Mouse (Mus musculus) v-Abl transformed pro-B cells (cell line): ENCODE results near the gene Osbpl9.

Source experiments
- in situ Hi-C, 2 experiments: fragments of 400-800 bp; cut with MboI; formaldehyde crosslinking; loops; one replicate each; pipeline ENCODE4 v1.15.1; 2025; ENCODE audit not compliant: unreplicated experiment in 2 of 2

The Osbpl9 gene

GRCm38 (mm10) chr4:109056351-109056750 lies 145.7 kb downstream of the Osbpl9 start:
- in situ Hi-C loops = no loop called here

DNA sequence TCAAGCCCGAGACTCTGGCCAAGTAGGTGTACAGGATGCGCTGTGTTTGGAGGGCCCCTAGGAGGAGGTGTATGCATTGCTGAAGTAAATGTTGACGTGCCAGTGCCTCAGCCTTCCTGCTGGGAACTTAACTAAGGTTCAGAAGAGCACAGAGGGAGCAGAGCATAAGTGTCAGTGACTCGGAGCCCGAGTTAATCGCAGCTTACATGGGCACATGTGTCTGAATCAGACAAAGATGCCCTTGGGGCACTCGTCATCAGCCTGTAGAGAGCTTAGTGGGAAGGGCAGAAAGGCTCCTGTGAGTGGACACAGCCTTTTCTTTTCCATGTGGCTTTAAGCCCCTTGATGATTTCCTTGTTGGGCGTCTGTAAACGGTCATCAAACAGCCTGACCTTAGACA lies 148.1 kb downstream of the Osbpl9 start:
- in situ Hi-C loops = no loop called here

- in situ Hi-C loops = no loop called here
Observed at GRCm38 (mm10) chr4:109052282-109052681, 149.8 kb downstream of the Osbpl9 start.

DNA sequence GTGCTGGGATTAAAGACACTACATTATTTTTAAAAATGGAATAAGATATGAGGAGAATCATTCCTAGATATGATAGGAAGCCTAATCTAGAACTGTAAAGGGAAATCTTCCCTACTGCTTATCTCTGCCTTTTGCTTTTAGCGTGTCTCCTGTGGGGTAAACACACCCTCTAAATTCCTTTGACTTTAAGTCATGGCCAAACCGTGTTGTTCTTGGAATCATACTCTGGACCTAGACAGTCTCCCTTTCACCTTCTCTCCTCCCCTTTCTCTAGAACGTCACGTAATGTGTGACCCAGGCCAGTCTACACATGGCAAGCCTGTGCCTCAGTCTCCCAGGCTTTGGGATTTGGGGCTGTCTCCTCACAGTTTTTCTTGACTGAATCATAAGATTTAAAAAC lies 153.8 kb downstream of the Osbpl9 start:
- in situ Hi-C loops = no loop called here

GRCm38 (mm10) chr4:109043756-109044155 lies 158.3 kb downstream of the Osbpl9 start:
- in situ Hi-C loops = no loop called here

DNA sequence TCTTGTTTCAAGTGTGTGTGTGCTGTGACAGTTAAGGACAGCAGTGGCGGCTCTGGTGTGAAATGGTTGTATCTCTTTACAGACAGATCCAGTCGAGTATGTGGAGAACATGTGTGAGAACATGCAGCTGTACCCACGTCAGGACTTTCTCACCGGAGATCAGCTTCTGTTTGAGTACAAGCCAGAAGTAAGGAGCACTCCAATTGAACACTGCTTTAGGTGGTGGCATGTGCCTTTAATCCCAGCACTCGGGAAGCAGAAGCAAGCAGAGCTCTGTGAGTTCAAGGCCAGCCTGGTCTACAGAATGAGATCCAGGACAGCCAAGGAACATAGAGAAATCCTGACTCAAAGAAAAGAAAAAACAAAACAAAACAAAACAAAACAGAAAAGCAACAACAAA lies 158.8 kb downstream of the Osbpl9 start:
- in situ Hi-C loops = no loop called here

- in situ Hi-C loops = no loop called here
Observed at GRCm38 (mm10) chr4:109042739-109043138, 159.3 kb downstream of the Osbpl9 start.

- in situ Hi-C loops = loop anchor here (5.0 to 10.0 kb wide), 4 partner anchors 128 to 342 kb away; no protein-coding TSS in a partner anchor
Observed at GRCm38 (mm10) chr4:109036327-109036726, 165.7 kb downstream of the Osbpl9 start.

- in situ Hi-C loops = loop anchor here (10.0 kb wide), 2 partner anchors 135 to 335 kb away; no protein-coding TSS in a partner anchor
Observed at GRCm38 (mm10) chr4:109030266-109030665, 171.8 kb downstream of the Osbpl9 start.

DNA sequence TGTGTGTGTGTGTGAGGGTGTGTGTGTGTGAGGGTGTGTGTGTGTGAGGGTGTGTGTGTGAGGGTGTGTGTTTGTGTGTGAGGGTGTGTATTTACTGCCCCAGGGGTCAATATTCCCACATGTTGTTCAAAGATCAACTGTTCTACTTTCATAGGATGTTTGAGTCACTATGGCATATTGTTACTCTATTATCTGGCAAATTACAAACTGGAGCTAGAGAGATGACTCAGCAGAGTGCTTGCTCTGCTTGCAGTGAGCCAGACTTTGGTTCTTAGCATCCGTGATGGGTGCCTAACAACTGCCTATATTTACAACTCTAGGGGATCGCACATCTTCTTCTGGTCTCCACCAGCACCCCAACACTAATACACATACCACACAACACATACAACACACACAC lies 172.2 kb downstream of the Osbpl9 start:
- in situ Hi-C loops = loop anchor here (10.0 kb wide), 2 partner anchors 135 to 335 kb away; no protein-coding TSS in a partner anchor

DNA sequence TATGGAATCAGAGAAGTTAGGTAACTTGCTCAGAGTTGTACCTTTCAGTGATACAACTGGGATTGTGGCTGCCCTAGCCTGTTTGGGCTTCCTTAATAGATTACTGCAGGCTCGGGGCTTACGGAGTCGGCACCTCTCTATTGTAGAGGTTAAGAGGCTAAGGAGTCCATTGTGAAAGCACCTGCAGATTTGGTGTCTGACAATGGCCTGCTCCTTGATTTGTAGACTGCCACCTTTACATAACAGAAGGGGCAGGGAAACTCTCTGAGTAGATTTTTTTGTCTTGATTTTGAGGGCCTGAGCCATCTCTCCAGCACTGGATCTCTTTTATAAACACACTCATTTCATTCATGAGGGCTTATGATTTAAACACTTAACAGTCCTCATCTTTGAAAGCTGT lies 175.5 kb downstream of the Osbpl9 start:
- in situ Hi-C loops = no loop called here

GRCm38 (mm10) chr4:109025061-109025460 lies 177.0 kb downstream of the Osbpl9 start:
- in situ Hi-C loops = no loop called here

DNA sequence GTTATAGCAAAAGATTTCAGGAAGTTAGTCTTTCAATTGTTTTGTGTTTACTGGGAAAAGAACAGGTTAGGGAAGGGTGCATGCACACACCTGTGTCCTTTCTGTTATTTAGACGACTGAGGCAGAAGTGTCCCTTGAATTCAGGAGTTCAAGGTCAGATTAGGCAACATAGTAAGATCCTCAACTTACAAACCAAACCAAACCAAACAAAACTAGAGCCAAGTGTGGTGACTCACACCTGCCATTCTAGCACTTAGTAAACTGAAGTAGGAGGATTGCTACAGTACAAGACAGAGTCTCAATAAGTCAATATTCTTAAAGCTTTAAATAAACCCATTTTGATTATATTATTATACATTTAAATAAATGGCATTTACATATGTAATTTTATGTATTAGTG lies 180.1 kb downstream of the Osbpl9 start:
- in situ Hi-C loops = no loop called here

DNA sequence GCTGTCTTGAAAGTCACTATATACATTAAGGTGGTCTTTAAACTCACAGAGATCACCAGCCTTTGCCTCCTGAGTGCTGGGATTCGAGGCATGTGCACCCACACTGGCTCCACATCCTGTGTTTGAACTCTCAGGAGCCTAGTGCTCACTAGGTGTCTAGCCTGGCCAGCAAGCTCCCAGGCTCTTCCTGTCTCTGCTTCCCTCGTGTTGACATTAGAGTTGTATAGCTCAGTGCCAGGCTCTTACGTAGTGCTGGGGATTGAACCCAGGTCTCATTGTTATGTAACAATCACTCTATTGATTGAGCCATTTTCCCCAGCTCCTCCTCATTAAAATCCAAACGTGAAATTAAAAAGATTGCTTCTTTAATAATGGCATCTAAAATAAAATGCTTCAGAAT lies 182.8 kb downstream of the Osbpl9 start:
- in situ Hi-C loops = no loop called here

GRCm38 (mm10) chr4:109017441-109017840 lies 184.6 kb downstream of the Osbpl9 start:
- in situ Hi-C loops = no loop called here

DNA sequence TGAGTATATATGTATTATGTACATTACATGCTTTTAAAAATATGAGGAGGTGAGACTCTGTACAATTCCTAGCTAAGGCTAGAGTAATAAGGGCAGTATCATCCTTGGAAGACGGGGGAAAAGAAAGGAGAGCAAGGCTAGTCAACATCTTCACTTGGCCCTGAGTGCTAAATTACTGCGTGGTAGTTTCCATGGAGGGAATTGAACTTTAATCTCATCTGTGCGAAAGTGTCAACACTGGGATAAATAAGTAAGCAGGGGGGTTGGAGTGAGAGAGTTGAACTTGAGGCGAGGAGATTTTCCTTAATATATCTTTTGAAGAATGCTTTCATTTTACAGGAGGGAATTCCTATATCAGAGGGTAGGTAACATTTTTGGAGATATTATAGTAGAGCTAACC lies 188.0 kb downstream of the Osbpl9 start:
- in situ Hi-C loops = no loop called here
